Mouse (Mus musculus) midbrain, embryonic 16.5 days (tissue): Measurements from ENCODE around the gene Ubr3. TPM values are rescaled to one million over a fixed set of nuclear protein-coding genes. Genes with fewer than 3 reads are reported as not detected.

Experiments
- ATAC-seq: fragments of 200-750 bp; cut with Nextera tagmentation; 2 replicates; pipeline ENCODE4 v1.8.0; 2017; ENCODE audit warnings: moderate TSS enrichment
- H3K27ac ChIP-seq: fragments of 300-500 bp; sonication (generic); 2 replicates; pipeline ENCODE4 v1.5.1; 2014; ENCODE audit warnings: mild to moderate bottlenecking, low read length, mixed read lengths
- H3K27me3 ChIP-seq: fragments of 300-500 bp; sonication (generic); 2 replicates; pipeline ENCODE4 v1.6.1; 2014; ENCODE audit warnings: low read depth, low read length, mixed read lengths; ENCODE audit not compliant: control insufficient read depth, insufficient read depth
- H3K36me3 ChIP-seq: fragments of 300-500 bp; sonication (generic); 2 replicates; pipeline ENCODE4 v1.6.1; 2014; ENCODE audit warnings: mild to moderate bottlenecking, low read length, moderate library complexity, mixed read lengths; ENCODE audit not compliant: control insufficient read depth, insufficient read depth
- H3K4me1 ChIP-seq: fragments of 300-500 bp; sonication (generic); 2 replicates; pipeline ENCODE4 v1.6.1; 2014; ENCODE audit warnings: mild to moderate bottlenecking, low read length, mixed read lengths; ENCODE audit not compliant: control insufficient read depth, insufficient read depth
- H3K4me2 ChIP-seq: fragments of 300-500 bp; sonication (generic); 2 replicates; pipeline ENCODE4 v1.6.1; 2014; ENCODE audit warnings: mild to moderate bottlenecking, low read length, mixed read lengths
- H3K4me3 ChIP-seq: fragments of 300-500 bp; sonication (generic); 2 replicates; pipeline ENCODE4 v1.5.1; 2014; ENCODE audit warnings: low read depth, mild to moderate bottlenecking, low read length, moderate library complexity, mixed read lengths
- H3K9ac ChIP-seq: fragments of 300-500 bp; sonication (generic); 2 replicates; pipeline ENCODE4 v1.6.1; 2014; ENCODE audit warnings: low read depth, low read length, mixed read lengths
- H3K9me3 ChIP-seq: fragments of 300-500 bp; sonication (generic); replicated peaks from 2 replicates; pipeline ENCODE4 v1.6.1; 2014; ENCODE audit warnings: mild to moderate bottlenecking, low read length, mixed read lengths; ENCODE audit not compliant: control insufficient read depth, poor library complexity, severe bottlenecking
- WGBS: fragments of 180-500 bp; shearing (Covaris S2); extraction: QIAGEN DNeasy Blood & Tissue Kit; methylation state at CpG from one replicate; pipeline ENCODE4 v1.1.7; 2014; 5-methylcytosine and 5-hydroxymethylcytosine counted together
- polyA plus RNA-seq: library from polyadenylated mRNA; unstranded; fragments of >200 nt; fragmentation: Nextera tagmentation; extraction: Ambion mirVana; gene quantifications from 2 replicates; pipeline ENCODE4 v1.2.1, GENCODE M21; 2015

Gene Ubr3
- polyA plus RNA-seq, result 20.3 and 20.6 TPM in 2 replicates

- Histone ChIP-seq H3K9ac (peak within 1 kb of the TSS; percentile 95), H3K9me3 (no peaks in the 10 kb centered on the region), H3K4me3 (peak within 1 kb of the TSS; percentile 81), H3K4me2 (peak within 1 kb of the TSS; percentile 68), H3K4me1 (peaks cover 19% of the 10 kb centered on the region), H3K27ac (peak within 1 kb of the TSS; percentile 91), H3K27me3 (no peaks in the 10 kb centered on the region), H3K36me3 (no peaks in the 10 kb centered on the region)
- 1% methylated on average over 53 of the region's 65 CpGs for WGBS
- peak; percentile 98 for ATAC-seq
Observed at GRCm38 (mm10) chr2:69897039-69897617, at the start of gene Ubr3. Ubr3 (plus strand) TSS chr2:69897246.

GRCm38 (mm10) chr2:69849215-69849614 is 47.8 kb upstream of the Ubr3 start:
- no peak overlapping the region for H3K27ac ChIP-seq
- 70% methylated on average over 6 of the region's 6 CpGs for WGBS
- H3K27me3 ChIP-seq, result no peaks in the 10 kb centered on the region
- H3K4me3 ChIP-seq, result no peak overlapping the region
- no peaks in the 10 kb centered on the region for H3K36me3 ChIP-seq
- H3K9ac ChIP-seq, result no peak overlapping the region
- no peaks in the 10 kb centered on the region for H3K9me3 ChIP-seq
- H3K4me1 ChIP-seq, result no peaks in the 10 kb centered on the region
- no peak for ATAC-seq
- no peak overlapping the region for H3K4me2 ChIP-seq

DNA sequence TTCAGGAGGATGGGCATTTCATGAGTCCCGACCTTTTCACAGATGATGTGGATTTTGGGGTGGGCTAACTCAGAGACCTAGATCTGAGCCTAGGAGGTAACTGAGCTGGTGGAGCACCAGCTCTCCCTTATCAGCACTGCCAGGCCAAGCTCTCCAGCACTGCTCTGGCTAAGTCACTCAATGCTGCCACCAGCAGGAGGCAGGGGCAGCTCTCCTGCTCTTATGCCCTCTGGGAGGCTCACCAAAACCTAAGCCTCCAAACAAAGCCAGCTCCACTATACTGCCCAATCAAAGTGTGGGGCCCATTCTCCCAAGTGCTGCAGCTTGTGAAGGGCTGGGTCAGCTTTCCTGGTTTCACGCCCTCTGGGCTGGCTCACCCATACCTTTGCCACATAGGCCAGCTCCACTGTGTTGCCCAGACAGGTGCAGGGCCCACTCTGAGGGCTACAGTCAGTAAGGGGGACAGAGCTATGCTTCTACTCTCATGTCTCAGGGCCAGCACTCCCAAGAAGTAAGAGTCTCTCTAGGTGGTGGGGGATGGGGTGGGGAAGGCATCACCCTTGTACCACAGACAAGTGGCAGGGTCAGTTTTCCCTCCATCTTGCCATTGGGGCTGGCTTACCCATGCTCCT is 45.5 kb upstream of the Ubr3 start:
- 61% methylated on average over 2 of the region's 2 CpGs for WGBS
- Histone ChIP-seq H3K36me3 (no peaks in the 10 kb centered on the region), H3K9me3 (no peaks in the 10 kb centered on the region), H3K27me3 (no peaks in the 10 kb centered on the region), H3K4me3 (no peak overlapping the region), H3K4me1 (no peaks in the 10 kb centered on the region), H3K27ac (no peak overlapping the region), H3K4me2 (no peak overlapping the region), H3K9ac (no peak overlapping the region)
- ATAC-seq, result no peak

GRCm38 (mm10) chr2:69856392-69856791 is 40.7 kb upstream of the Ubr3 start:
- H3K4me2 ChIP-seq, result no peak overlapping the region
- H3K36me3 ChIP-seq, result no peaks in the 10 kb centered on the region
- WGBS, result 67% methylated on average over 8 of the region's 8 CpGs
- no peak overlapping the region for H3K4me3 ChIP-seq
- ATAC-seq, result no peak
- no peaks in the 10 kb centered on the region for H3K9me3 ChIP-seq
- no peak overlapping the region for H3K9ac ChIP-seq
- no peaks in the 10 kb centered on the region for H3K27me3 ChIP-seq
- peaks cover 2% of the 10 kb centered on the region; the same call in 1 of the 2 replicates for H3K4me1 ChIP-seq
- H3K27ac ChIP-seq, result no peak overlapping the region

DNA sequence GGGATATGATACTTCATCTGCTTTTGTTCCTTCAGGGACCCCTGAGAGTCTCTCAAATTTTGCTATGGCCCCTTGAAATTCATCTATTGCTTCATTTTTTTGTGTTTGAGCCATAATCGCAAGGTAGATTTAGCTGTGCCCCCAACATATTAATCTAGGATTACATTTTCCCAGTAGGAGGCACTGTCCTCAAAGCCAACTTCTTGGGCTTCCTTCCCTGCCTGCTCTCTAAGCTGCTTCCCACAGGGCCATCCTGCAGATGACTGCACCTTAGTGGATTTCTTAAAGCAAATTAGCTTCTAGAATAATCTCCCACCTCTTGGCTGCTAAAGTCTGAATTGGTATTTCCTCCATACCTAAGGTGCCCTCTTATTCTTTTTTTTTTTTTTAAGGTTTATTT is 39.2 kb upstream of the Ubr3 start:
- Histone ChIP-seq H3K9me3 (no peaks in the 10 kb centered on the region), H3K27me3 (no peaks in the 10 kb centered on the region), H3K4me1 (peaks cover 9% of the 10 kb centered on the region), H3K36me3 (no peaks in the 10 kb centered on the region), H3K4me3 (no peak overlapping the region), H3K9ac (no peak overlapping the region), H3K27ac (no peak overlapping the region), H3K4me2 (no peak overlapping the region)
- WGBS, result 79% methylated on average over 1 of the region's 1 CpGs
- ATAC-seq, result no peak

- WGBS, result 10% methylated on average over 13 of the region's 13 CpGs
- H3K4me3 ChIP-seq, result peak overlapping the region; percentile 79
- peak; percentile 82 for ATAC-seq
Observed at GRCm38 (mm10) chr2:69860972-69861452, 36.0 kb upstream of the Ubr3 start.

GRCm38 (mm10) chr2:69861485-69862091 is 35.5 kb upstream of the Ubr3 start, which contains the start of gene Ssb:
Ssb (plus strand) TSS chr2:69861562.
- Histone ChIP-seq H3K27me3 (no peaks in the 10 kb centered on the region), H3K4me1 (peaks cover 24% of the 10 kb centered on the region), H3K9ac (peak within 1 kb of the TSS; percentile 94), H3K4me2 (peak within 1 kb of the TSS; percentile 76), H3K27ac (peak within 1 kb of the TSS; percentile 88), H3K9me3 (no peaks in the 10 kb centered on the region), H3K4me3 (peak within 1 kb of the TSS; percentile 79), H3K36me3 (0 out of 2 replicates have a peak, but pooled peaks cover 3% of the 10 kb centered on the region)
- WGBS, result under 1% methylated on average over 52 of the region's 66 CpGs
- peak; percentile 98 for ATAC-seq

More at GRCm38 (mm10) chr2:69860972-69861452, 36.0 kb upstream of the Ubr3 start:
- Histone ChIP-seq H3K27me3 (no peaks in the 10 kb centered on the region), H3K4me2 (peak overlapping the region; percentile 52), H3K27ac (peak overlapping the region; percentile 70), H3K9me3 (no peaks in the 10 kb centered on the region), H3K9ac (peak overlapping the region; percentile 42), H3K4me1 (peaks cover 24% of the 10 kb centered on the region), H3K36me3 (no peaks in the 10 kb centered on the region)

GRCm38 (mm10) chr2:69862117-69862657 is 34.9 kb upstream of the Ubr3 start:
- H3K4me2 ChIP-seq, result peak overlapping the region; percentile 76
- peak overlapping the region; percentile 88; the same call in 1 of the 2 replicates for H3K27ac ChIP-seq
- WGBS, result 4% methylated on average over 11 of the region's 13 CpGs
- no peak for ATAC-seq
- no peaks in the 10 kb centered on the region for H3K9me3 ChIP-seq
- peak overlapping the region; percentile 94 for H3K9ac ChIP-seq
- peaks cover 6% of the 10 kb centered on the region for H3K36me3 ChIP-seq
- H3K4me1 ChIP-seq, result peaks cover 24% of the 10 kb centered on the region
- H3K27me3 ChIP-seq, result no peaks in the 10 kb centered on the region
- peak overlapping the region; percentile 79 for H3K4me3 ChIP-seq
